Mouse (Mus musculus) ZHBTc4 (cell line): ENCODE measurements around the gene Upb1.

ENCODE experiments used
- DNase-seq: peaks from one replicate; pipeline ENCODE4 v3.0.0-alpha.2; 2011; ENCODE audit warnings: low read depth, low spot score

The Upb1 gene

DNA sequence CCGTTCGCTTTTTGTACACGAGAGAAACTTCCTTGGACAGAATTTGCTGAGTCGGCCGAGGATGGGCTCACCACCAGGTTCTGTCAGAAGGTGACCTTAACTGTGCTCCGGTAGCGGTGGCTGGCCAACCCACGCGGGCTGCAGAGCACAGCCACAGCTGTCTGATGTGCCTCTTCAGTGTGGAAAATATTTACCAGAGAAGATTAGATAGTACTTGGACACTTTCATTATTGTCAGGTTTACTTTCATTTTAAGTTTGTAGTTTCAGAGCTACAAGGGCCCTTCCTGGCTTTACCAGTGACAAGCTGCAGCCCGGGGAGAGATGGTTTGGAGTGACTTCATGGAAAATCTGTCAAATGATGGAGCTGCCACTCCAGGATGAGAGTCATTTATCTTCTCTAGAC lies 23.6 kb downstream of the Upb1 start:
- DNase-seq, result no peak

- DNase-seq, result no peak
Observed at GRCm38 (mm10) chr10:75428049-75429003, 27.4 kb downstream of the Upb1 start.

- DNase-seq, result no peak
Observed at GRCm38 (mm10) chr10:75429004-75429380, 28.1 kb downstream of the Upb1 start.

DNA sequence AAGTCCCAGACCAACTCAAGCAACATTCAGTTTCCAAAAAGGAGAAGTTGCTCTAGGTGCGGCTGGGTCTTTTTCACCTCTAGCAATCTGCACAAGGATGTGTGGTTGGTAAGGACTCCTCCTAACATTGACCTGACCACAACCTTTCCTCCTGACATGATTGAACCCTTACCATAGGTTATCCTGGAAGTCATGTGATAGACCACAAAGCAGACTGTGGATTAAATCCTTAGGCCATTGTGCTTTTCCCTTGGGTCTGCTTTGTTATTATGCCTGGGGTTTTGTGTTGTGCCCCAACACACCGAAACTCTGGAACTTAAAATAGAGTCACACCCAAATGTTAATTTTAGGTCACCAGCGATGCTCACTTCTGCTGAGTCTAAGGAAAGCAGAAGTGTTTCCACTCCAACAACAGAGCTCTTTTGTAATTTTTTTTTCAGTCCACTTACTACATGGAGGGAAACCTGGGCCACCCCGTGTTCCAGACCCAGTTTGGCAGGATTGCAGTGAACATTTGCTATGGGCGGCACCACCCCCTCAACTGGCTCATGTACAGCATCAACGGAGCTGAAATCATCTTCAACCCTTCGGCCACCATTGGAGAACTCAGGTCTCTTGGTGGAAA lies 28.7 kb downstream of the Upb1 start:
- DNase-seq, result peak; percentile 23

- DNase-seq, result no peak
Observed at GRCm38 (mm10) chr10:75430147-75430537, 29.2 kb downstream of the Upb1 start.

- no peak for DNase-seq
Observed at GRCm38 (mm10) chr10:75430633-75431032, 29.7 kb downstream of the Upb1 start.

DNA sequence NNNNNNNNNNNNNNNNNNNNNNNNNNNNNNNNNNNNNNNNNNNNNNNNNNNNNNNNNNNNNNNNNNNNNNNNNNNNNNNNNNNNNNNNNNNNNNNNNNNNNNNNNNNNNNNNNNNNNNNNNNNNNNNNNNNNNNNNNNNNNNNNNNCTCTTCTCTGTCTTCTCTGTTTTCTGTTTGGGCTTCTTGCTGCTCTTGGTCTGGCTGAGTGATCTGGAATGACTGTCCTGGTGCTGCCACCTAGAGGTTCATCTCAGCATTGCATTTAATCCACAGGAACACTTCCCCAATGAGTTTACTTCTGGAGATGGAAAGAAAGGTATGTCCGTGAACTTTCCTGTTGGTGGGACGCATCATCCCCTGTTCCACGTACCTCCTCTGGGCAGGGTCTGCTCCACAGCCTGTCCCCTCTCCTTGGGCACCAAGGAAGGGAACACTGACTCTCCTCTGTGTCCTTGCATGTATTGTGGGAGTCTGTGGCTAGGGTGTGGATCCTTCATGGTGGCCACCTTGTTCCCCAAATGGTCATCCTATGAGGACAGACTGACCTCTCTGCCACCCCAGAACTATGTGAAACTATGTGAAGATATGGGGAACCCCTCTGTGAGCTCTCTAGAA lies 35.8 kb downstream of the Upb1 start:
- peak; percentile 86 for DNase-seq

DNA sequence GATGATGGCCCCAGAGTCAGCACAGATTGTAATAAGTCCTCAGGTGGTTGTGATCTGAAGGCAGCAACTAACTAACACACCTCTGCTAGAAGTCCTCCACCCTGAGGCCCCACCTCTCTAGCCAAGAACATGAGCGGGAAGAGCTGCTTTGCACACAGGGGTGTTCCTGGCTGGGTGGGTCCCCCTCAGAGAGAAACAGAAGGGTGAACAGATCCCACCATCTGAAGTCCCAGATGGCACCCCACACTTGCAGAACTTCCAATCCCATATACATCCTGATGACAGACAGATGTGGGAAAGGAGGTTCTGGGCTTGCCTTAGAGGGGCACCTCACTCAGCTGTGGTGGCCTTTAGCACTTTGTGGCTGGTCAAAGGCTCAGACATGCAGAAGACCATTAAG lies 36.4 kb downstream of the Upb1 start:
- no peak for DNase-seq

DNA sequence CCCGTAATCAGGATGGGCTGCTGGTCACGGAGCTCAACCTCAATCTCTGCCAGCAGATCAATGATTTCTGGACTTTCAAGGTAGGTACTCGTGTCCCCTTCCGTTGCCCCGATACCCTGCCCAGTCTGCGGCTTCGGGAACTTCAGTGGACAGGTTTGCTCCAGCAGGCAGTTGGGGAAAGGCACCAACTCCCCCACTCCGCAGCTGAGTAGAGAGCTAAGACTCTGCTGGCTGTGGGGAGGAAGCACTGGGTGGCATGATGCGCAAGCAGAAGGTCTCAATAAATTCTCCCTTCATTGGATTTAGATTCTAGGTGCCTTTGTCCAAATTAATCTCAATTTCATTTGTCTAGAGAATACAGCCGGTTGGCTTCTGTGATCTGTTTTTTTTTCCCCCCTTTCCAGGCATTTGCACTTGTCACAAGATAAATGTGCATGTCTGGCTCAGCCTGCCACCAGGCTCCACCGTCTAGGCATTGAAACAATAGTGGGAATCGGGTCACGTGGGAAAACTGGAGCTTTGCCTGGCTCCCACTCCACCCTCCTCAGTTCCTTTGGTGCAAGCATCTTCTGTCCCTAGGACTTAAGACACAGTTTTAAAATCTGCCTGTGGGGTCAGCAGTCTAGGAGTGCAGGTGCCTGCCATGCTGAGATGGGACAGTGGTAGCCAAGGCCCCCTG lies 37.4 kb downstream of the Upb1 start:
- no peak for DNase-seq

DNA sequence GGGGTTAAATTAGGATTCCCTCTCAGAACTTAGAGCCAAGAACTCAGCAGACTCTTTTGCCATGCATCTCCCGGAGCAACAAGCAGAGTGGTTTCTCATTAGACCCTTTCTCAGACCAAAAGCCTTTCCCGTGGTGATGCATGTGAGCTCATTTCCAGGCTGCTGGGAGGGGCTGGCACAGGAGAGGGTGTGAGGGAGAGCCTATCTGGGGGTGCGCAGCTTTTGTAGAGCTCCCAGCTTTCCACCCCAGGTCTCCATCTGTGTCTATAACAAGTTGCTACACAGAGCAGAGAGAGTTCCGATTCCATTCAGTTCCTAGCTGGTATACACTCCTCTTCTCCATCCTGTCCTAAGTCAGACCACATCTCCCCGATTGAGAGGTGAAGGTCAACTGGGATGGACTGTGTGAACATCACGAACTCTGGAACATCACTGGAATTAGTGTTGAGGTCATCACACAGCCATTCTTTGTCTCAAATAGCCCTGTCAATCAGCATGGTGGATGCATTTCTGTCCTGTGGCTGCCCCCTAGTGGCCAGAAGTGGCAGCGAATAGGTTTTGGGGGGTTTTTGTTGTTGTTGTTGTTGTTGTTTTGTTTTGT lies 38.4 kb downstream of the Upb1 start:
- peak; percentile 62 for DNase-seq

DNA sequence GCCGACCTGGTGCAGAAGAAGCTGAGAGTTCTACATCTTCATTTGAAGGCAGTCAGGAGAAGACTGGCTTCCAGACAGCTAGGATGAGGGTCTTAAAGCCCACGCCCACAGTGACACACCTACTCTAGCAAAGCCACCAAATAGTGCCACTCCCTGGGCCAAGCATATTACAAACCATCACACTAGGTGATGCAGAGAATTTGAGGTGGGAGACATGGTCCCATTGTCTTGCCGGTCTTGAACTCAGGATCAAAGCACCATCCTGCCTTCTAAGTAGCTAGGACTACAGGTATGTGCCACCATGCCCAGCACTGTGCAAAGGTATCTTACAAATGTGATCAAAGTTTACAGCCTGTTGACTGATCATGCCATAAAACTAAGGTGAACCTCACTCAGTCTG lies 39.8 kb downstream of the Upb1 start:
- DNase-seq, result no peak

- DNase-seq, result no peak
Observed at GRCm38 (mm10) chr10:75441800-75442199, 40.9 kb downstream of the Upb1 start.

DNA sequence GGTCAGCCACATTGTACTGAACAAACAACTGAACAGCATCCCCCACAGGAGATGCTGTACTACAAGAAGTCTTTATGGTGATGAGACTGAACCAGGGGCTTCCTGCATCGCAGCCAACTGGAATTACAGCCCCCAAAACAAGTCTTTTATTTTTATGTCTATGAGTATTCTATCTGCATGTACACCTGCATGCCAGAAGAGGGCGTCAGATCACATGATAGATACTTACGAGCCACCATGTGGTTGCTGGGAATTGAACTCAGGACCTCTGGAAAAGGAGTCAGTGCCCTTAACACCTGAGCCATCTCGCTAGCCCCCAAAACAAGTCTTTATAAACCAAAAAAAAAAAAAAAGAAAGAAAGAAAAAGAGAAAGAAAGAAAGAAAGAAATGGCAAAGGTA lies 42.1 kb downstream of the Upb1 start:
- DNase-seq, result peak; percentile 36

DNA sequence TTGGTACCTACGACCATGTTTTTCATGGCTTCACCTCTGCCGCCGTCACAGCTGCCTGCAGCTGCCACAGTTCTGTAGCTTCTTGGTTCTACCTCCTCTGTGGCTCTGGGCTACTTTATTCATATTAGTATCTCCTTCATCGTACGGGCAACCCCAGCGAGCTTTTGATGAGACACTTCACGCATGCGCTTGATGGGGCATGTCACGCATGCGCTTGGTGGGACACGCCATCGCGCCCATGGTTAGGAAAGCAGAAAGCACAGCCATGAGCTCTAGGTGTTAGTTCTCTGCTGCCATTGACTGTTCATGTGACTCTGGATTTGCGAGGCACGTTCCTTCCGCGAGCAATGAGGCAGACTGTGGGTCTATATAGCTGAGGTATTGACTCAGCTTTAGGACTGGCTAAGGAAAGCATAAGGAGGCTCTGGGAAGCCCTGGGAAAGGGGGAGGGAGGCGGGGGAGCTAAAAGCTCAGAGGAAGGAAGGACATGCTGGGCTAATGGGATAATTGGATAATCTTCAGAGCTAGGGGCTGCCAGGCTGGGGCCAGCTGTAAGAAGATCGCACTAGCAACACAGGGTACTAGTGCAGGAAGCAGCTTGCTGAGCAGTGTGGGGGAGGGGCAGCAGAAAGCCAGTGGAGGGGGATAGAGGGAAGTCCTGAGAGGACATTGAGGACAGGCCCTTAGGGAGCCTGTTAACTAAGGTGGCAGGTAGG lies 43.4 kb downstream of the Upb1 start:
- DNase-seq, result peak; percentile 24

DNA sequence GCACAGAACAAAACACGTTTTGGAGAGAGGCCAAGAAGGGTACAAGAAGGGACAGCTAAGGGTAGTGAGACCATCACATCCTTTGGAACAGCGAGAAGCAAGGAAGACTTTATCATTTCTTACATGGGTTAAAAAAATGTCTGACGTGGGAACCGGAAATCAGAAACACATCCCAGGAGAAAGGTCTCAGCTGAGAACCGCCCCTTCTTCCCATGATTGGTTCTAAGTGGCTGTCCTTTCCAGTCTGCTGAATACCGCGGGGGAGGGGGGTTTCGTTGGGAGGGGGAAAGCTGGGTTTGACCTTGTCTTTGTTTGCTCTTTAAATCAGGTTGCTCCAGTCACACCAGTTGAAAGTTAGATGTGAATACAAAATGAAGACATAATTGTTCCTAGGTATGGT lies 44.1 kb downstream of the Upb1 start:
- DNase-seq, result peak; percentile 15

DNA sequence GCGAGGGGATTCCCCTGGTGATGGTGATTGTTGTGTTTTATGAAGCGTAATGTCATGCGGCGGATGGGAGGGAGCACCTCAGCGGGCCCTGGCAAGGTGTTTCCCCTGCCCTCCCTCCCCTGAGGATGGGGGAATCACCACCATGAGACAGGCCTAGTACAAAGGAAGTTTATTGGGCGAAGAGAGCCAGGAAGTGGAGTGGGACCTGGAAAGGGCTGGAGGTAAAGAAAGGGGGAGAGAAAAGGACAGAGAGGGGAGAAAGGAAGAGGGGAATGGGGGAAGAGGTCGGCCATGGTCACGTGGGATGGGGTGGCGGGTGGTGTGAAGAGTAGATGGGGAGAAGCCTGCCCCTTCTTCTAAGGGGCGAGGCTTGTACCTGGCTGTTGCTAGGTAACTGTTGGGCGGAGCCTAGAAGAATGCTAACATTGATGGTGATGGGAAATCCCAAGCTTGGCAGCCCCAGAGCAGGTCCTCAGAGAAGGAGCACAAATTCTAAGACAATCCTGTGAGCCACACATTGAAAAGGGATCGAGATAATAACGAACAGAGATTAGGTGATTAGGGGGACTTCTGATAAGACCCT lies 45.7 kb downstream of the Upb1 start:
- DNase-seq, result peak; percentile 43

GRCm38 (mm10) chr10:75447489-75447888 lies 46.6 kb downstream of the Upb1 start:
- DNase-seq, result no peak

DNA sequence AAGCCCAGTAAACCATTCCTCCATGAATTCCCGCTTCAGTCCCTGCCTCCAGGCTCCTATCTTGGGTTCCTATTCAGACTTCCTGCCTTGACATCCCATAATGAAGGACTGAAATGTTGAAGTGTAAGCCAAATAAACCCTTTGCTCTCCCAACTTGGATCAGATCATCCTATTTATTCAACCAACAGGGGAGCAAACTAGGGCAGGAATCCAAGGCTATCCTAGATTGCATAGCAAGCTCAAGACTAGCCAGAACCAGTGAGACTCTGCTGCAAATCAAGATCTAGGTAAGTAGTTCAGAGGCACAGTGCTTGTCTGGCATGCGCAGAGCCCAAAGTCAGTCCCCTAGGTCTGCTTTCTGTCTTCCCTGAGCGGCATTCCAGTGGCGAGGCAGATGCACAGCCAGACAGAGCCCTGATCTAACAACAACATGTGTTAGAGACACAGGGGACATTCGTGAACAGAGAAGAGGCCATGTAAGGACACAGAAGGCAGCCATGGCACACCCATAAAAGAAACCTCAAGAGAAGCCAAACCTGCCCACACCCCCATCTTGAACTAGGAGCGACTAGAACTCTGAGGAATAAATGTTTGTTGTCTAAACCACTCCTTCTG lies 48.0 kb downstream of the Upb1 start:
- no peak for DNase-seq

GRCm38 (mm10) chr10:75450331-75450730 lies 49.4 kb downstream of the Upb1 start:
- no peak for DNase-seq
